Mouse (Mus musculus): ENCODE measurements at regions not wholly inside any gene's neighbourhood (a gene's known extent, or its start where the extent isn't known, plus 50 kb on each side); places are given as distances from the start of the nearest gene placed in this dataset.

DNA sequence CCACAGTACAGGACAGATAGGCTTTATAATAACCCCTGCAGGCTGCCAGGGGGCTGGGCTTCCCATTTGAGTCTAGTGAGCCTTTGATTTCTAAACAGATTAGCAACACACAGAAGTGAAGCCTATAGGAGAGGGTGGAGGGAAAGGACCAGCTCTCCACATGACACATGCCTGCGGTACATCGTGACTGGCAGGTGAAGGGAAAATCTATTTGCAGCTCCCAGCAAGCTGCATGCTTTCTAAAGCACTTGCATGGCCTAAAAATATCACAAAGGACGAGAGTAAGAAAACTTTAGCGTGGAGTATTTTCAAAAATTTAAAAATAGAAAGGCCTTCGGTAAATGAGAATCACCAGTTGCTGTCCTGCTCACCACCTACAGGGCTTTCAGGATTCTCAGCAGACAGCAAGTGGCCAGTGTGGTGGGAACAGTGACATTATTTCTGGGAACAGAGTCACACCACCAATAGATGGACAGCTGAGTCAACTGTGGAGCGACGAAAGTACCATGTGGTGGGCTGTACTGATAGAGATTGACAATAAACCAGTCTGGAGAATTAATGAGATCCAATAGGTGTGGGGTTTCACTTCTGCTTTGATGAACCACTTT, 105.6 kb downstream of the Mid1ip1 start:
- H3K4me1 ChIP-seq (replicated peaks; ENCODE audit: control insufficient read depth, insufficient read depth) = no peaks in the 10 kb centered on the region
- no peak for DNase-seq (ENCODE audit: low spot score)
- no peaks in the 10 kb centered on the region for H3K27me3 ChIP-seq (ENCODE audit: control insufficient read depth, insufficient read depth, low read length)
- H3K9me3 ChIP-seq (ENCODE audit: control insufficient read depth, low read length) = no peaks in the 10 kb centered on the region
- no peak overlapping the region for H3K4me3 ChIP-seq (ENCODE audit: low read depth, low read length)
- WGBS = 79% methylated on average over 7 of the region's 7 CpGs
- no peak overlapping the region for H3K9ac ChIP-seq (ENCODE audit: low read length)
- no peak for ATAC-seq (ENCODE audit: low FRiP score, low TSS enrichment)
- H3K4me2 ChIP-seq (replicated peaks; ENCODE audit: low read depth) = no peak overlapping the region
- H3K36me3 ChIP-seq (ENCODE audit: control insufficient read depth, insufficient read depth, low read length) = no peaks in the 10 kb centered on the region
- no peak for TF ChIP-seq EP300 (optimal IDR thresholded peaks at IDR 0.05)
- TF ChIP-seq CTCF (IDR thresholded peaks at IDR 0.05; ENCODE audit: low read depth) = no peak
- H3K27ac ChIP-seq (replicated peaks) = no peak overlapping the region

DNA sequence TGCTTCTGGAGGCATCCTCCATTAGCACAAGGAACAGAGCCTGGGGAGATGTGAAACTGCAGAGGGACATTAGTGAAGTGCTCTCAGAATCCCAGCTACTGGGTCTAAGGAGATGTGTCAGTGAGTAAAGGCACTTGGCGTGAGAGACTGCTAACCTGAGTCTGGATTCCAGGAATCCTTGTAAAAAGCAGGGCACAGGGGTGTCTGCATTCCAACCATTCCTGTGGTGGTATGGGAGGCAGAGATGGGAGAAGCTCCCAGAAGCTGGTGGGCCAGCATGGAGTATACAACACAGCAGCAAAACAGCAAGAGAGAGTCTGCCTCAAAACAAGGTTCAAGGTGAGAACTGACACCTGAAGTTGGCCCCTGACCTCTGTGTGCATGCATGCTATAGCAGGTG, 118.9 kb downstream of the Mid1ip1 start:
- WGBS = 63% methylated on average over 1 of the region's 1 CpGs
- H3K36me3 ChIP-seq (ENCODE audit: control insufficient read depth, insufficient read depth, low read length) = no peaks in the 10 kb centered on the region
- no peaks in the 10 kb centered on the region for H3K27me3 ChIP-seq (ENCODE audit: control insufficient read depth, insufficient read depth, low read length)
- ATAC-seq (ENCODE audit: low FRiP score, low TSS enrichment) (no peak), DNase-seq (ENCODE audit: low spot score) (no peak)
- no peak overlapping the region for H3K4me3 ChIP-seq (ENCODE audit: low read depth, low read length)
- no peak overlapping the region for H3K9ac ChIP-seq (ENCODE audit: low read length)
- TF ChIP-seq CTCF (IDR thresholded peaks at IDR 0.05; ENCODE audit: low read depth) (no peak), EP300 (optimal IDR thresholded peaks at IDR 0.05) (no peak)
- H3K27ac ChIP-seq (replicated peaks) = no peak overlapping the region
- H3K4me1 ChIP-seq (replicated peaks; ENCODE audit: control insufficient read depth, insufficient read depth) = no peaks in the 10 kb centered on the region
- H3K9me3 ChIP-seq (ENCODE audit: control insufficient read depth, low read length) = no peaks in the 10 kb centered on the region
- H3K4me2 ChIP-seq (replicated peaks; ENCODE audit: low read depth) = no peak overlapping the region

DNA sequence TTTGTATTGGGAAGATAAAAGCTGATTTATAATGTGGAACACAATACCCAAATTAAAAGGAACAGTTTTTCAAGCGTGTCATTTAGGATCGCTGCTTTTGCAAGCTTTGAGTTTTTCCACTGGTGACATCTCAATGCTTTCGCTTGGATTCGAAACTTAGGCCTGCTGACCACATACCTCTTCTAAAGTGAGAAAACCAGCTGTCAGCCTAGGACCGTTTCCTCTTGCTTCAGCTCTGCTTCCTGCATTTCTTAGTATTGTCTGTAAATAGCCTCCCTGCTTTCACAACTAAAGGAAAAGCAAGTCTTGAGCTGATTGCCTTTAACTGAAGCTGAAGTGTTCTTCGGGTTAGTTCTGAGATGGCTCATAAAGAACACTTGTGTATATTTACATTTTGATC, 142.3 kb downstream of the Mid1ip1 start:
- no peak overlapping the region for H3K9ac ChIP-seq (ENCODE audit: low read length)
- DNase-seq (ENCODE audit: low spot score) = no peak
- no peak overlapping the region for H3K4me3 ChIP-seq (ENCODE audit: low read depth, low read length)
- WGBS = 70% methylated on average over 6 of the region's 6 CpGs
- H3K9me3 ChIP-seq (ENCODE audit: control insufficient read depth, low read length) = no peaks in the 10 kb centered on the region
- H3K4me2 ChIP-seq (replicated peaks; ENCODE audit: low read depth) = no peak overlapping the region
- TF ChIP-seq CTCF (IDR thresholded peaks at IDR 0.05; ENCODE audit: low read depth) (no peak), EP300 (optimal IDR thresholded peaks at IDR 0.05) (no peak)
- H3K27me3 ChIP-seq (ENCODE audit: control insufficient read depth, insufficient read depth, low read length) = no peaks in the 10 kb centered on the region
- no peaks in the 10 kb centered on the region for H3K4me1 ChIP-seq (replicated peaks; ENCODE audit: control insufficient read depth, insufficient read depth)
- no peaks in the 10 kb centered on the region for H3K36me3 ChIP-seq (ENCODE audit: control insufficient read depth, insufficient read depth, low read length)
- no peak overlapping the region for H3K27ac ChIP-seq (replicated peaks)
- no peak for ATAC-seq (ENCODE audit: low FRiP score, low TSS enrichment)

DNA sequence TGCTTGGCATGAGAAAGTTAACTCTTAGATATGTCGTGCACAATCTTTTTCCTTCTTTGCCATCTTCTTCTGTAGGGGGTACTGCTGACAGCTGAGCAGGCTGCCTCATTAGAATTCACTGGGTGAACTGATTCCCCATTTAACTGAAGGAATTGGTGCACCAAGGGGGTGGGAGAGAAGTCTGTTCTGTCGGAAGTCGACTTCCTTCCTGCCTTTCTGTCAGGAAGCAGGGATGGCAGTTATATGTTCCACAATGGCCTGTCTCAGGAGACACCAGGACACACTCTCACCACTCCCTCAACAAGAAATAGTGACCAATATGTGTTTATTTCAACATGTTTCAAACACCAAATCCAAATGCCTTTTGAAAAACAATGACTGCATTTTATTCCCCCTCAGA, 142.9 kb downstream of the Mid1ip1 start:
- H3K9me3 ChIP-seq (ENCODE audit: control insufficient read depth, low read length) = no peaks in the 10 kb centered on the region
- no peaks in the 10 kb centered on the region for H3K36me3 ChIP-seq (ENCODE audit: control insufficient read depth, insufficient read depth, low read length)
- H3K4me1 ChIP-seq (replicated peaks; ENCODE audit: control insufficient read depth, insufficient read depth) = no peaks in the 10 kb centered on the region
- no peak overlapping the region for H3K4me2 ChIP-seq (replicated peaks; ENCODE audit: low read depth)
- no peak for TF ChIP-seq EP300 (optimal IDR thresholded peaks at IDR 0.05)
- TF ChIP-seq CTCF (IDR thresholded peaks at IDR 0.05; ENCODE audit: low read depth) = no peak
- H3K27ac ChIP-seq (replicated peaks) = no peak overlapping the region
- ATAC-seq (ENCODE audit: low FRiP score, low TSS enrichment) (no peak), DNase-seq (ENCODE audit: low spot score) (no peak)
- H3K9ac ChIP-seq (ENCODE audit: low read length) = no peak overlapping the region
- no peaks in the 10 kb centered on the region for H3K27me3 ChIP-seq (ENCODE audit: control insufficient read depth, insufficient read depth, low read length)
- 65% methylated on average over 3 of the region's 3 CpGs for WGBS
- H3K4me3 ChIP-seq (ENCODE audit: low read depth, low read length) = no peak overlapping the region

DNA sequence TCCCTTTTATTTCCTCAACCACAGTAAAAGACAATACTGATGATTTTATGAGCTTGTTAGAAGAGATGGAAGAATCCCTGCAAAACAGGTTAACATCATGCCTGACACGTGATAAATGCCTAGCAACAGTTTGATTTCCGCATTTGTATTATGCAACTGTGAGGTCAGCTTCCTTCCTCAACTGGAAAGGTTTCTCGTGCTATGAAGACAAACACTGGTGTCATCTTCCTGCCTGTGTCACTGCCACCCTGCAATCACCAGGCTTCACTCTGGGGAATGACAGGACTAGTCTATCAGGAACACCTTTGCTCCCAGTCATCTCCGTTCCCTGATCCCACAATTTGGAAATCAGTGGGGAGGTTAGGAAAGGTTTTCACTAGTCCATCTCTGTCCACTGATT, 156.8 kb downstream of the Mid1ip1 start:
- ATAC-seq (ENCODE audit: low FRiP score, low TSS enrichment) (no peak), DNase-seq (ENCODE audit: low spot score) (no peak)
- WGBS = 67% methylated on average over 4 of the region's 4 CpGs
- Histone ChIP-seq H3K9me3 (ENCODE audit: control insufficient read depth, low read length) (no peaks in the 10 kb centered on the region), H3K4me3 (ENCODE audit: low read depth, low read length) (no peak overlapping the region), H3K36me3 (ENCODE audit: control insufficient read depth, insufficient read depth, low read length) (no peaks in the 10 kb centered on the region), H3K4me2 (replicated peaks; ENCODE audit: low read depth) (no peak overlapping the region), H3K27me3 (ENCODE audit: control insufficient read depth, insufficient read depth, low read length) (no peaks in the 10 kb centered on the region), H3K9ac (ENCODE audit: low read length) (no peak overlapping the region), H3K27ac (replicated peaks) (no peak overlapping the region), H3K4me1 (replicated peaks; ENCODE audit: control insufficient read depth, insufficient read depth) (no peaks in the 10 kb centered on the region)
- TF ChIP-seq CTCF (IDR thresholded peaks at IDR 0.05; ENCODE audit: low read depth) = no peak
- no peak for TF ChIP-seq EP300 (optimal IDR thresholded peaks at IDR 0.05)

DNA sequence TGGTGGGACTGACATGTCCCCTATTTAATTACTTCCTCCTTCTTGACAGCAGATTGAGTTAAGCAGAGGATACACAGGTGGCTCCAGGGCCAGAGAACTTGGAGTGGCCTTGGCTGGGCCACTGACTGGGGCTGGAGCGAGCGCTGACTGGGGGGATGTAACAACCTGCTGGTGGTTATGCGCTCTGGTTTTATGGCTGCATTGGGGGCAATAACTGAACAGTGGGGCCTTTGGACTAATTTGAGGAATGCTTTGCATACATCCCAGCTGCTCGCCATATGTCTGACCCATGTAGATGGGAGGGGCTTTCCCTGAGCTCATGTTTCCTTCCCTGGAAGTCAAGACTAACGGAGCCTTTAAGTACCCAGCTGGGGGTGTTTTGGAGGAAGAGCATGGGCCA, 163.0 kb downstream of the Mid1ip1 start:
- Histone ChIP-seq H3K27ac (replicated peaks) (no peak overlapping the region), H3K9me3 (ENCODE audit: control insufficient read depth, low read length) (no peaks in the 10 kb centered on the region), H3K4me2 (replicated peaks; ENCODE audit: low read depth) (no peak overlapping the region), H3K4me3 (ENCODE audit: low read depth, low read length) (no peak overlapping the region), H3K36me3 (ENCODE audit: control insufficient read depth, insufficient read depth, low read length) (no peaks in the 10 kb centered on the region), H3K27me3 (ENCODE audit: control insufficient read depth, insufficient read depth, low read length) (no peaks in the 10 kb centered on the region), H3K4me1 (replicated peaks; ENCODE audit: control insufficient read depth, insufficient read depth) (no peaks in the 10 kb centered on the region), H3K9ac (ENCODE audit: low read length) (no peak overlapping the region)
- 74% methylated on average over 5 of the region's 5 CpGs for WGBS
- TF ChIP-seq CTCF (IDR thresholded peaks at IDR 0.05; ENCODE audit: low read depth) (no peak), EP300 (optimal IDR thresholded peaks at IDR 0.05) (no peak)
- no peak for DNase-seq (ENCODE audit: low spot score)
- ATAC-seq (ENCODE audit: low FRiP score, low TSS enrichment) = no peak
